Mouse (Mus musculus): ENCODE data around the gene Hint3.

Gene Hint3

GRCm38 (mm10) chr10:30600094-30600534, 29.3 kb downstream of the Hint3 start:
- no peak for DNase-seq (ENCODE audit: low read depth, low spot score)

- DNase-seq (ENCODE audit: low read depth, low spot score): peak; percentile 43
Observed at GRCm38 (mm10) chr10:30587037-30587436, 42.4 kb downstream of the Hint3 start.

GRCm38 (mm10) chr10:30585691-30586090, 43.7 kb downstream of the Hint3 start:
- no peak for DNase-seq (ENCODE audit: low read depth, low spot score)

DNA sequence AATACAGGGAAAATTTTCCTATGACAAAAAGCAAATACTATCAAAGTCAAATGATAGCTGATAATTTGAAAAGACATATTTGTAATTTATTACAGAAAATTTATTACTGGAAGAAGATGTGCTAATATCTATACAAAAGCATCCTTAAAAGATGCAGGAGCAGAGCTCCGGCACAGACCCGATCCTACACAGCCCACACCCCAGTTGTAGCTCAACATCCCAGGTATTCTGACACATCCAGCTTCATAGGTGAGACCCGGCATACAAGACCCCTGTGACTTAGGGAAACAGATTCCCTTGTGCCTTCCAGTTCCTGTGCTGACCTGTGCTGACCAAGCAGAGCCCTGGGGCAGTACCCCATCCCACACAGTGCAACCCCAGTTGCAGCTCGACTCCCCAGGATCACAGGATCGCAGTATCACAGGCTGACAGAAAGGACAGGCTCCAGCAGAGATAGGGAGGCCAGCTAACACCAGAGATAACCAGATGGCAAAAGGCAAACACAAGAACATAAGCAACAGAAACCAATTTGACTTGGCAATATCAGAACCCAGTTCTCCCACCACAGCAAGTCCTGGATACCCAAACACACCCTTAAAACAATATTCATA, 51.7 kb downstream of the Hint3 start:
- DNase-seq (ENCODE audit: low read depth, low spot score): no peak

DNA sequence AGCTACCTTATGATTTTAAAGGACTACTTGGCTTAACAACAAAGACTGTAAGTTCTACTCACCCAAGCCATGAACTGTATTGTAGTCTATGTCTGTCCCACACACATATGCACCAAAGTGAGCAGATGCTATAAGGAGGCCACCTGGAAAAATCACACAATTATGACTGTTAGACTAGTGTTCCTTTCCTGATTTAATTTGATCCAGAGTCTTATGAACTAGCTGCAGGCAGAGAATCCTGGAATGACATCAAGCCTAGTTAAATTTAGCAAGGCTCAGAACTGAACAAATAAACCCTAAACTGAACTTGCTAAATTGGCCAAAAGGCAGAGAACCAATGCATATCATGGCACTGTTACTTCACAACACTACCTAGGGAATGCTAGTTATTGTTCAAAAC, 63.1 kb downstream of the Hint3 start:
- peak; percentile 36 for DNase-seq (ENCODE audit: low read depth, low spot score)

- no peak for DNase-seq (ENCODE audit: low read depth, low spot score)
Observed at GRCm38 (mm10) chr10:30564651-30565050, 64.8 kb downstream of the Hint3 start.

Measured in telencephalon, adult 2 months (tissue).